Mouse (Mus musculus) left cerebral cortex, adult 18-20 months (tissue): ENCODE measurements around the gene Tmem88. TPM values are rescaled to one million over a fixed set of nuclear protein-coding genes. Genes with fewer than 3 reads are reported as not detected.

ENCODE experiments used
- DNase-seq, 2 experiments: peaks; one replicate each; pipeline ENCODE4 v3.0.0; 2021 to 2022; ENCODE audit warnings: low spot score in 2 of 2, mixed read lengths in 1 of 2
- total RNA-seq, 2 experiments: library from RNA; stranded (reverse); gene quantifications; 2 replicates each; pipeline ENCODE4 v1.2.3; 2021

Tmem88 gene
- total RNA-seq, 2 experiments from 2014 or later = 3.4 to 3.7 TPM

- no peak for DNase-seq
Observed at GRCm38 (mm10) chr11:69386758-69387157, 11.3 kb downstream of the Tmem88 start.

DNA sequence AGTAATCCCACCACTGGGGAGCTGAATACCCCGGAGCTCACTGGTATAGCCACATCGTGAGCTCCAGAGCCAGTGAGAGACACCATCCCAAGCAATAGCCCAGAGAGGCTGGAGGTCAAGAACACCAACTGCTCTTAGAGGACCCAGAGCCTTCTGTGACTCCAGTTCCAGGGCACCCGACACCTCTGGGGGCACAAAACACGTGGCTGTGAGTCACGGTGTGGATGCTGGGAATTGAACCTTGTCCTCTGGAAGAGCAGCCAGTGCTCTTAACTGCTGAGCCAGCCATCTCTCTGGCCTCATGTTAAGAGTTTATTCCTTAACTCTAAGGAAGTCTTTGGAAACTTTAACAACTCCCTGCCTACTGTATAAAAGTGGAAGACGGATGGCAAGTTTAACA is 13.1 kb downstream of the Tmem88 start:
- no peak for DNase-seq

DNA sequence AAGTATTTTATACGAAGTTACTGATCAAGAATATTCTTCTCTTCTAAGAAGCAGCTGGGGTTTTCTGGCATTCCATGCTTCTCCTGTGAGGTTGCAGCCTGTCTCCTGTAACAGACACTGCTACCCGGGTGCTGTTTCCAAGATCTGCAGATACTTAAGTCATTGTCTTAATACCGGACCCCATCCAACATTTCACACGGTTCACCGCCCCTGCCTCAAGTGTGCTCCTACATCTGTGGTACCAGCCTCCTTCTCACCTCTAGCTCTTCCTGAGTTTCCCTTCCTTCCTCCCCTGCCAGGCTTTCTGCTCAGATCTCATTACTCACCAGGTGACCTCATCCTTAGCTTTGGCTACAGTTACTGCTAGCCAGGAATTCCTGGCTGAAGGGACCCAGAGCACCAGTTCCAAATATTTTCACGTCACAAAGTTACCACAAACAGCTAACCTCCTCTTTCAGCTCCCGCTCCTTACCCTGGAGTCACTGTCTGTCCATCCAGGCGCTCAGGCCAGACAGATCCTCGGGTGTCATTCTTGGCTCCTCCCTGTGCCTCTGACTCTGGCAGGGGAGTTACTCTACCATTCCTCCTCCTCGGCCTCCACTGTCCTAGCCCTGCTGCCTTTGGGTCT is 15.4 kb downstream of the Tmem88 start:
- no peak for DNase-seq

DNA sequence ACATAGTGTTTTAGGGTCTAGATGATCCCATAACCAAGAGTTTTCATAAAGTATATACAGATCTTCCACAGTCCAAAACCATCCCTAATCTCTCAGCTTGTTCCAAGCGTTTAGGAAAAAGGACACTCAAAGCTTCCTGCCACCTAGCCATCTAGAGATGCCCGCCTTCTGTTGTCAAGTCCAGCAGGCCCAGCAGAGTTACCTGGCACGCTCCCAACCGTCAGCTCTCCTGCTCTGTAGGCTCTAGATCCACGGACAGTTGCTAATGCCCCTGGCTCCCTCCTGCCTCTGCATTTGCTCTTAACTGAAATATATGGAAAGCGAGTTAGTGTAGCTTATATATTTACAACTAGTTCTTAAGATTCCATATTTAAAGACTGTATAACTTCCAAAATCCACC is 16.7 kb downstream of the Tmem88 start:
- no peak for DNase-seq

- DNase-seq = no peak
Observed at GRCm38 (mm10) chr11:69379600-69379999, 18.4 kb downstream of the Tmem88 start.

GRCm38 (mm10) chr11:69377766-69378165 is 20.3 kb downstream of the Tmem88 start:
- no peak for DNase-seq

- no peak for DNase-seq
Observed at GRCm38 (mm10) chr11:69375646-69376045, 22.4 kb downstream of the Tmem88 start.

DNA sequence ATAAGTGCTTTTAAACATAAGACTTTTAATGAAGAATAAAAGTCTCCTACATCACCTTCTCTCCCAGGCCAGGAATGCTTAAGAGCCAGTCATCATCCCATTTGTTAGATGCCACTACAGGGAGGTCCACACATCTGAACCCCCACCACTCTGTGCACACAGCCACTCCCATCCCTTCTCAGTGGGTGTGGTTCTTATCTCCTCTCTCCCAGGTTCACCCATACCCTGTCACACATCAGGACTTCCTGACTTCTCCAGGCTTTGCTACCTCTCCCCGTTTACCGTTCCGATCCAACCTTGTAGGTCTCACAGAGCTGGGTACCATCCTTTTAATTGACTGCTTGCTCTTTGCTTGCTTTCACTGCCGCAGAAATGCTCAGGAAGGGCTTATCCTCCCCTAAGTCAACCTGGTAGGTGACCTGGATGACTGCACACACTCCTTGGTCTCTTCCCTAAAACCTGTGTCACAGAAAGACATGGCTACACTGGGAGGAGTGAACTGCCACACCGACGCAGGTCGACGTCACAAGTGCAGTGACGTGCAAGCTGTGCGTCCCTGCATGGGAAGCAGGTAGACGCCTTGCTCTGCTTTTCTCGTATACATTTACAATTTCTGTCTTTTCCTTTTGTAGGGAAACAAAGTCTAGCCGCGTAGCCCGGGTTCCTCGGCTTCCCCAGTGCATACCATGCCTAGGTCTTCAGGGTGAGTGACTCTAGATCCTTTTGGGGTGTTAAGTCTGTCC is 24.6 kb downstream of the Tmem88 start:
- no peak for DNase-seq

DNA sequence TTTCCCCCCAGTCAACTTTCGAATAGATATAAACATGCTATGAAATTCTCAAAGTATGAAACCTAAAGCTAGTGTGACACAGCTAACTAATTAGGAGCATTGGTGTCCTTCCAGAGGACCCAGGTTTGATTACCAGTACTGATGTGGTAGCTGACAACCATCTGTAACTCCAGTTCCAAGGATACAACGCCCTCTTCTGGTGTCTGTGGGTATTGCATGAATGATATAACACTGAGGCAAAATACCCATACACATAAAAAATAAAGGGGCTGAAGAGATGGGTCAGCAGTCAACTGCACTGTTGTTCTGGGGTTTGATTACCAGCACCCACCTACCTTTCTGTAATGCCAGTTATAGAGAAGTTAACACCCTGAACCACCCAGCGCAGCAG is 25.3 kb downstream of the Tmem88 start:
- DNase-seq = no peak

DNA sequence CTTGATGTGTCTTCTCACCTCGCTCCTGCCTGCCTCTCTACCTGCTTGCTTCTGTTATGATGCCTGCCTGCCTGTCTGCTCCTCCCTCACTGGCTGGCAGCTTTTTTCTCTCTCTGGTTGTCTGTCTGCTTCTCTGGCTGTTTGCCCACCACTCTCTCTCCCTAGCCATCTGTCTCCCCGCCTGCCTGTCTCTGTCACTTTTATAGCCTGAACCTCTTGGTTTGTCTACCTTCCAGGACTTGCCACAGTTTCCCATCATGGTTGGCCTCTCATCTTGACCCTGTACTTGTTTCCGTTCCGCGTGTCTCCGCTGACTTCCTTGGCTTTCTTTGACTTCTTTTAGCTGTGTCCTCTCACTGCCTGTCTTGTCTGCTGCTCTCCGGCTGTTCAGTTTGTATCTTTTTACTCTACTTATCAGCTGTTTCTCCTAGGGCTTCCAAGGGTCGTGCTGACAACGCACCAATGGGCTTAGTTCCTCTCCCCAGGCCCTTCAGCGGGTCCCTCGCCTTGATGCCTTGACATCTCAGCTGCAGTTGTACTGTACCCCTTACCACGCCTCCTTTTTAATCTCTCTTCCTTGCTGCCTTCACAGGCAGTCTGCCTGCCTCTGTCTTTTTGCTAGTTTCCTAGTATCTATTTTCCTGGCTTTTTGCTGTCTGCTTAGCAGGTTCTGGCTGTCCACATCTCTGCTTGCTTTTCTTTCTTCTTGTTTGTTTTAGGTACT is 25.8 kb downstream of the Tmem88 start:
- DNase-seq = peak; percentile 59 to 73

GRCm38 (mm10) chr11:69371601-69372000 is 26.4 kb downstream of the Tmem88 start:
- DNase-seq = no peak

GRCm38 (mm10) chr11:69370817-69371215 is 27.2 kb downstream of the Tmem88 start:
- no peak for DNase-seq

- DNase-seq = no peak
Observed at GRCm38 (mm10) chr11:69369990-69370816, 27.8 kb downstream of the Tmem88 start.

- DNase-seq = no peak
Observed at GRCm38 (mm10) chr11:69369215-69369989, 28.6 kb downstream of the Tmem88 start, which contains the start of gene Chd3. Gene Chd3, minus strand, starts transcription at chr11:69369406.

- DNase-seq = peak; percentile 12 to 30
Observed at GRCm38 (mm10) chr11:69368356-69369214, 29.4 kb downstream of the Tmem88 start.

DNA sequence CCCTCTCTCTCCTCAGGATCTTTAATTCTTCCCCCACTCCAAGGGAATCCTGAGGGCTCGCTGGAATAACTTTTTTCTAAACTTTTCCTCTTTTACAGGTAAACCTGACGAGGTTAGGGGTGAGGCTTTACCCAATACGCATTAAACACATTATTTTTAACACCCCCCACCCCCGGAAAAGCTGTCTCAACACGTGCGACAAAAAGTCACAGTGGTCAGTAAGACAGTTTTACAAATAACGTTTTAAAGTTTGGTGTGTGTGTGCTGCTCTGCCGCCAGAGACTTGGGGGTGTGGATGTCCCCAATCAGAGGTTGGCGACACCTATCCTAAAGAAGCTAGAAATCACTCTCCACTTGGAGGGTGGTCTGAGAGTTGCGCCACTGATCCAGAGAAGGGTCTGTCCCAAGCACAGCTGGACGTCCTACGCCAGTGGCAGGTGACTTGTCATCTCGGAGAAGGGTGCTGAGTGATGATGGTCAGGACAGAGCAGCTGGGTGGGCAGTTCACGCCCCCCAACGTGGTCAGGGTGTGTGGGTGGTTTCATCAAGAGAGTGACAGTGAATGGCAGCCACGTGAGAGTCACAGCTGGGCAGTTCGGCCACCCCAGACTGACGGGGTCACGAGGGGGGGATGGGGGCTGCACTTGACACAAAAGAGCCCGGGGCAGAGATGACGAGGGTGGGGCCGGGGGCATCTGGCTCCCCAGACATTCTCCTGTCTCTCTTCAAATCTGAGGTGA is 30.2 kb downstream of the Tmem88 start:
- no peak for DNase-seq

DNA sequence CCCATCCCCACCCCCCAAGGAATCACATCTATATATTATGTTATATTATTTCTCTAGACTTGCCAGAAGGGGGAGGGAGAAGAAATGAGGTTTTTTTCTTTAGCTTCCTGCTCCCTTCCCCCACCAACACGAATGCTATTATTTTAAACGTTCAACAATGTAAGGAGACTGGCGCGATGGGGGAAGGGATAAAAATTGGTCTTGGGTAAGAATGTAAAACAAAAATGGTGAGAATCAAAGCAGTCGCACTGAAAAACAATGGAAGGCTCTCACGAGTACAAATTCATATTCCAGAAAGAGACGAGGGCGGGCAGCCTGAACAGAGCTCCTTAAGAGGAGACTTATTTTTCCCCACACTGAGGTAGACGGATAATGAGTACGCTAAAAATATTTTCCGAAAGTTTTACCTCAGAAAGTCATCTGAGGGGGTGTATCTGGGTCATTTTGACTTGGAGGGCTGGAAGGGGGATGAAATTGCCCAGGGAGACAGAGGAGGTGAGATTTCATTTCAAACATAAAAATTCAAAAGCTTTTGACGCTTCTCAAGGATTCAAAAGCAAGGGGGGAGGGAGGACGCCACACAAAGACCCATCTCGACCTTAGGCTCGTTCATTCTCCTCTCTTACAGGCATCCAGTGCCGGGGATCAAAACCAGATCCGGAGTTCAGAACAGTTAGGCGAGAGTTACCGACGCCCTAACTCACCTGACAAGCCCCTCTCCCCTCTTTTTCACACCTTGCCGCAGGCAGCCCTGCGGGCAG is 31.0 kb downstream of the Tmem88 start:
- peak; percentile 21 to 31 for DNase-seq
